Mouse (Mus musculus): Measurements from ENCODE around the gene Ddah1. TPM values are rescaled to one million over a fixed set of nuclear protein-coding genes. Genes with fewer than 3 reads are reported as not detected.

The Ddah1 gene
- polyA plus RNA-seq, 1 experiment from 2014 or later: 132 TPM

DNA sequence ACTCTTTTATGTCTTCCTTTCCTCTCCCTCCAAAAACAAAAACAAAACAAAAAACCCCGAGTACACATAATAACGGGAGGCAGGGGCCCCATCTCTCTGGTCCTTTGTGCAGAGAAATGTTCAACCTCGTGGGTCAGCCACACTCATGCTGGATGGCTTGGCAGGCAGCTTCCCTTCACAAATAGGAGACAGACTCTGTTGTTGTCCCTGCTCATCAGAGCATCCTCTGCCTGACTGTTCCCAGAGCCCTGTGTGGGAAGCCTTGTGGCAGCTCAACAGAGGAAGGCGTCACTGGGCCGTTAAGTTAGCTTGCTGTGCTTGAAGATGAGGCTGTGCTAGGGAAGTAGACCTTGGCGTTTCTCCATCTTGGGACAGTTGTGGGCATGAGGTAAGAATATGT is 58.8 kb downstream of the Ddah1 start:
- Histone ChIP-seq H3K27me3 (replicated peaks; ENCODE audit: control insufficient read depth, insufficient read depth, low read length) (no peaks in the 10 kb centered on the region), H3K4me2 (ENCODE audit: low read length) (no peak overlapping the region), H3K9ac (ENCODE audit: low read depth, low read length) (no peak overlapping the region), H3K36me3 (ENCODE audit: control insufficient read depth, insufficient read depth, low read length) (no peaks in the 10 kb centered on the region), H3K9me3 (ENCODE audit: control insufficient read depth, low read length) (no peaks in the 10 kb centered on the region), H3K4me1 (ENCODE audit: control insufficient read depth, insufficient read depth, low read depth, low read length) (peaks cover 2% of the 10 kb centered on the region), H3K4me3 (ENCODE audit: low read length) (no peak overlapping the region), H3K27ac (ENCODE audit: low read depth, low read length) (no peak overlapping the region)
- 16% methylated on average over 6 of the region's 6 CpGs for WGBS
- peak; percentile 87 for ATAC-seq

- no peaks in the 10 kb centered on the region for H3K36me3 ChIP-seq (ENCODE audit: control insufficient read depth, insufficient read depth, low read length)
- no peak overlapping the region for H3K4me3 ChIP-seq (ENCODE audit: low read length)
- no peaks in the 10 kb centered on the region for H3K9me3 ChIP-seq (ENCODE audit: control insufficient read depth, low read length)
- no peaks in the 10 kb centered on the region for H3K27me3 ChIP-seq (replicated peaks; ENCODE audit: control insufficient read depth, insufficient read depth, low read length)
- H3K4me2 ChIP-seq (ENCODE audit: low read length): no peak overlapping the region
- no peak for ATAC-seq
- H3K27ac ChIP-seq (ENCODE audit: low read depth, low read length): no peak overlapping the region
- 68% methylated on average over 2 of the region's 2 CpGs for WGBS
- H3K4me1 ChIP-seq (ENCODE audit: control insufficient read depth, insufficient read depth, low read depth, low read length): peaks cover 3% of the 10 kb centered on the region
- H3K9ac ChIP-seq (ENCODE audit: low read depth, low read length): no peak overlapping the region
Observed at GRCm38 (mm10) chr3:145820439-145820838, 62.0 kb downstream of the Ddah1 start.

- Histone ChIP-seq H3K4me2 (ENCODE audit: low read length) (no peak overlapping the region), H3K36me3 (ENCODE audit: control insufficient read depth, insufficient read depth, low read length) (no peaks in the 10 kb centered on the region), H3K9me3 (ENCODE audit: control insufficient read depth, low read length) (no peaks in the 10 kb centered on the region), H3K27me3 (replicated peaks; ENCODE audit: control insufficient read depth, insufficient read depth, low read length) (no peaks in the 10 kb centered on the region), H3K4me3 (ENCODE audit: low read length) (no peak overlapping the region), H3K27ac (ENCODE audit: low read depth, low read length) (no peak overlapping the region), H3K9ac (ENCODE audit: low read depth, low read length) (no peak overlapping the region), H3K4me1 (ENCODE audit: control insufficient read depth, insufficient read depth, low read depth, low read length) (peaks cover 6% of the 10 kb centered on the region)
- WGBS: 97% methylated on average over 2 of the region's 2 CpGs
- ATAC-seq: no peak
Observed at GRCm38 (mm10) chr3:145820938-145821337, 62.5 kb downstream of the Ddah1 start.

- WGBS: 75% methylated on average over 4 of the region's 4 CpGs
- H3K4me2 ChIP-seq (ENCODE audit: low read length): no peak overlapping the region
- no peak overlapping the region for H3K4me3 ChIP-seq (ENCODE audit: low read length)
- H3K36me3 ChIP-seq (ENCODE audit: control insufficient read depth, insufficient read depth, low read length): no peaks in the 10 kb centered on the region
- H3K4me1 ChIP-seq (ENCODE audit: control insufficient read depth, insufficient read depth, low read depth, low read length): peaks cover 7% of the 10 kb centered on the region
- ATAC-seq: no peak
- H3K27me3 ChIP-seq (replicated peaks; ENCODE audit: control insufficient read depth, insufficient read depth, low read length): no peaks in the 10 kb centered on the region
- no peak overlapping the region for H3K9ac ChIP-seq (ENCODE audit: low read depth, low read length)
- no peak overlapping the region for H3K27ac ChIP-seq (ENCODE audit: low read depth, low read length)
- no peaks in the 10 kb centered on the region for H3K9me3 ChIP-seq (ENCODE audit: control insufficient read depth, low read length)
Observed at GRCm38 (mm10) chr3:145822201-145822600, 63.7 kb downstream of the Ddah1 start.

DNA sequence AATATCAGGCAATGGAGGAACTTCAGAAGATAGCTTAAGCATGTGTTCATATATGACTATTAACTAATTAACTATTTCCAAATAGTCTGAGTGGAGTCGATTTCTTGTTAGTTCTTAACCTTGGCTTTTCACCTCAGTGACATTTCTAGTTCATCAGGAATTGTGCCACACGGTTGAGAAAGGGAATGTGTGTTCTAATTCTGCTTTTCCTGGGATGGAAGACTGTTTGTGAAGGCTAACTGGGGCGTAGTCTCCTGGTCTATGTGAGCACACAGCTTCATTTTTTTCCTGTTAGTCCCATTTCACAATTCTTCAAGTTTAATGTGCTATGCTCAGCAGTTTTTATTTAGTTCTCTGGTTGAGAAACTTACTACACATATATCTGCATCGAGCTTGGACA is 65.2 kb downstream of the Ddah1 start:
- ATAC-seq: no peak
- Histone ChIP-seq H3K36me3 (ENCODE audit: control insufficient read depth, insufficient read depth, low read length) (no peaks in the 10 kb centered on the region), H3K4me3 (ENCODE audit: low read length) (no peak overlapping the region), H3K9ac (ENCODE audit: low read depth, low read length) (no peak overlapping the region), H3K27me3 (replicated peaks; ENCODE audit: control insufficient read depth, insufficient read depth, low read length) (no peaks in the 10 kb centered on the region), H3K4me1 (ENCODE audit: control insufficient read depth, insufficient read depth, low read depth, low read length) (peaks cover 12% of the 10 kb centered on the region), H3K27ac (ENCODE audit: low read depth, low read length) (no peak overlapping the region), H3K4me2 (ENCODE audit: low read length) (no peak overlapping the region), H3K9me3 (ENCODE audit: control insufficient read depth, low read length) (no peaks in the 10 kb centered on the region)
- WGBS: 81% methylated on average over 4 of the region's 4 CpGs

GRCm38 (mm10) chr3:145825416-145826055 is 67.1 kb downstream of the Ddah1 start:
- WGBS: 22% methylated on average over 11 of the region's 11 CpGs
- no peaks in the 10 kb centered on the region for H3K9me3 ChIP-seq (ENCODE audit: control insufficient read depth, low read length)
- no peak for ATAC-seq
- H3K27ac ChIP-seq (ENCODE audit: low read depth, low read length): no peak overlapping the region
- no peak overlapping the region for H3K4me2 ChIP-seq (ENCODE audit: low read length)
- peaks cover 12% of the 10 kb centered on the region for H3K4me1 ChIP-seq (ENCODE audit: control insufficient read depth, insufficient read depth, low read depth, low read length)
- H3K36me3 ChIP-seq (ENCODE audit: control insufficient read depth, insufficient read depth, low read length): no peaks in the 10 kb centered on the region
- H3K4me3 ChIP-seq (ENCODE audit: low read length): no peak overlapping the region
- H3K27me3 ChIP-seq (replicated peaks; ENCODE audit: control insufficient read depth, insufficient read depth, low read length): no peaks in the 10 kb centered on the region
- H3K9ac ChIP-seq (ENCODE audit: low read depth, low read length): no peak overlapping the region

DNA sequence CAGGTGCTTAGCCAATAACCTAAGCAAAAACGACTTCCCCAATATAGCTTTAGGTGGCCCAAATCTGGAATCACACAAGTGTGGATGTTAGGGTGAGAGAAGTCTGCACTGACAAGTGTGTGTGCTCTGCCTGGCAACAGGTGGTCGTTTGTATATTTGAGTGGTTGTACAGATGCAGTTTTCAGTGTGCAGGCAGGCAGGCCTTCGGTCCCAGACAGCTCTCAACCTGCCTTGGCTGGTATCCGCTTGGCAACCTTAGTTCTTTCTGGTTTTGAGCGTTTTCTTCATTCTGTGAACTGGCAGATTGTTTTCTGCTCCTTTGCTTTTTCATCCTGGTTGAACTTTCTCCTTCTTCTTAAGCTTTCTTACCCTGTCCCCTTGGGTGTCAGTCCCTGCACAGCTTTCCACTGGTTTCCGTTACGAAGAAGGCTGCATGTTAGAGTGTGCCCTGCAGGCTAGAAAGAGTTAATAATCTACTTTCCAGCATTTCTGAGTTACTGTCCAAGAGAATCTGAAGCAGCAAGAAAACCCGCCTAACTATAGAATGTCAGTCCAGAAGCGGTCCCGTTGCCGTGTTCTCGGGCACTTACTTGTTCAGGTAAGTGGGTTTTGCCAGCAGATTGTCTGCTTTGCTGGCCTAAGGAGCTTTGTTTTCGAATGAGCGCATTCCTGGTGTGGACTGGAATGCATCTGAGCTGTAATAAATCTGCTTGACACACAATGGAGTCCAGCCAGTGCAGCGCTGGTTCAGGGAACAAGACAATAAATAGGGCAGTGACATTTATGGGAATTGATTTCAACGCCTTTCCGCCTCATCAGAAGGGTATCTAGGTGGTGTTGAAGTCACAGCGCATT is 68.9 kb downstream of the Ddah1 start:
- Histone ChIP-seq H3K9me3 (ENCODE audit: control insufficient read depth, low read length) (no peaks in the 10 kb centered on the region), H3K4me3 (ENCODE audit: low read length) (no peak overlapping the region), H3K9ac (ENCODE audit: low read depth, low read length) (no peak overlapping the region), H3K4me1 (ENCODE audit: control insufficient read depth, insufficient read depth, low read depth, low read length) (peaks cover 12% of the 10 kb centered on the region), H3K27me3 (replicated peaks; ENCODE audit: control insufficient read depth, insufficient read depth, low read length) (no peaks in the 10 kb centered on the region), H3K27ac (ENCODE audit: low read depth, low read length) (0 out of 2 replicates have a peak overlapping the region, but pooled peaks have one; percentile 24), H3K36me3 (ENCODE audit: control insufficient read depth, insufficient read depth, low read length) (no peaks in the 10 kb centered on the region), H3K4me2 (ENCODE audit: low read length) (peak overlapping the region; percentile 25)
- ATAC-seq: peak; percentile 56
- WGBS: 31% methylated on average over 18 of the region's 18 CpGs

GRCm38 (mm10) chr3:145828906-145829305 is 70.4 kb downstream of the Ddah1 start:
- no peak overlapping the region for H3K4me3 ChIP-seq (ENCODE audit: low read length)
- no peaks in the 10 kb centered on the region for H3K9me3 ChIP-seq (ENCODE audit: control insufficient read depth, low read length)
- H3K36me3 ChIP-seq (ENCODE audit: control insufficient read depth, insufficient read depth, low read length): no peaks in the 10 kb centered on the region
- no peak overlapping the region for H3K9ac ChIP-seq (ENCODE audit: low read depth, low read length)
- peaks cover 12% of the 10 kb centered on the region for H3K4me1 ChIP-seq (ENCODE audit: control insufficient read depth, insufficient read depth, low read depth, low read length)
- no peak overlapping the region for H3K27ac ChIP-seq (ENCODE audit: low read depth, low read length)
- no peak overlapping the region for H3K4me2 ChIP-seq (ENCODE audit: low read length)
- 49% methylated on average over 5 of the region's 5 CpGs for WGBS
- no peaks in the 10 kb centered on the region for H3K27me3 ChIP-seq (replicated peaks; ENCODE audit: control insufficient read depth, insufficient read depth, low read length)
- ATAC-seq: no peak

DNA sequence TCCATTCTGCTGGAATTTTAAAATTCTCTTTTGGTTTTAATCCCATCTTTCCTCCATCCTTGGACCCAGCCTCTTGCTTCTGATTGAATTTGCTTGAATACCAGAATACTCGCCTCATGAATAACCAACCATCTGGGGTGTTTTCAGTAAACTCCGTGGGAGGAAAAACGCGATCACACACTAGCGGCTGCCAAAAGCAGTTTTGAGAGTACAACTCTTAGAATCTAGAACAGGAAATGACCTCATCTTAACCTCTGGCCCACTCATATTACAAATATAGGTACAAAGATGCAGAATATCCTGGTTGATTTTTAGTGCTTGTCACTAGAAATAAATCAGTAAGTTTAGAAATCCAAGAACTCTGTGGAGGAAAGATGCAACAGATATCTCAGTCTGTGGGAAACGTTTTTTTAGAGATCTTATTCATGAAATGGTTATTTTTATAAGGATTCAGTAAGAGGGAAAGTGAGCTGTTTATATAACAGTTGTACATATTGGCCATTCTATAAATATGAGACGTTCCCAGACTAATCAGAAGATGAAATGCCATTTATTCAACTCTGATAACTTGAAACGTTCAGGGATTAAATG is 75.6 kb downstream of the Ddah1 start:
- WGBS: 66% methylated on average over 8 of the region's 8 CpGs
- H3K27ac ChIP-seq (ENCODE audit: low read depth, low read length): no peak overlapping the region
- no peak for ATAC-seq
- no peaks in the 10 kb centered on the region for H3K4me1 ChIP-seq (ENCODE audit: control insufficient read depth, insufficient read depth, low read depth, low read length)
- H3K4me3 ChIP-seq (ENCODE audit: low read length): no peak overlapping the region
- H3K9me3 ChIP-seq (ENCODE audit: control insufficient read depth, low read length): no peaks in the 10 kb centered on the region
- H3K4me2 ChIP-seq (ENCODE audit: low read length): no peak overlapping the region
- no peaks in the 10 kb centered on the region for H3K27me3 ChIP-seq (replicated peaks; ENCODE audit: control insufficient read depth, insufficient read depth, low read length)
- H3K9ac ChIP-seq (ENCODE audit: low read depth, low read length): no peak overlapping the region
- H3K36me3 ChIP-seq (ENCODE audit: control insufficient read depth, insufficient read depth, low read length): no peaks in the 10 kb centered on the region

All from hindbrain, embryonic 16.5 days (tissue).